Comparison of ENCODE assay signal across 25 mouse cellular contexts in genomic region chr19:44217958-44218525, GRCm38 (mm10). TPM values are rescaled to one million over a fixed set of nuclear protein-coding genes. Genes with fewer than 3 reads are reported as not detected.
DNase-seq lines count a peak whose midpoint lies in the region; ATAC-seq and TF ChIP-seq lines count a peak whose summit lies in the region.
"Had no signal": no experiment of that assay in that cellular context is flagged by ENCODE, and none has a peak within 500 bp of the region (broad histone marks: within the 10 kb centered on the region; RNA-seq: fewer than 3 reads in every experiment).

No protein-coding gene starts in this region.

- ATAC-seq in common myeloid progenitor, adult 5-6 weeks (replicated peaks; ENCODE audit: low read depth, poor library complexity, severe bottlenecking) = peak; percentile 69; the same call in 1 of the 2 replicates
- peak; percentile 57; the same call in 1 of the 2 replicates for ATAC-seq in megakaryocyte progenitor cell, adult 5-6 weeks (replicated peaks; ENCODE audit: poor library complexity)
- no peak for ATAC-seq in midbrain, embryonic 16.5 days
- ATAC-seq: forebrain, embryonic 13.5 days; forebrain, embryonic 15.5 days; forebrain, postnatal 0 days had no signal

- no peak for TF ChIP-seq EP300 in heart, adult 2 months (IDR thresholded peaks at IDR 0.05; ENCODE audit: insufficient read depth, low read depth, low read length)

- H3K27ac ChIP-seq in heart, adult 2 months = no peak overlapping the region
- H3K27ac ChIP-seq in midbrain, embryonic 16.5 days (ENCODE audit: low read length) = no peak overlapping the region
- H3K27ac ChIP-seq: embryonic facial prominence, embryonic 10.5 days; embryonic facial prominence, embryonic 12.5 days; forebrain, embryonic 13.5 days; forebrain, embryonic 15.5 days had no signal

- no peaks in the 10 kb centered on the region for H3K4me1 ChIP-seq in heart, adult 2 months (ENCODE audit: control insufficient read depth, insufficient read depth, low read length)
- H3K4me1 ChIP-seq in midbrain, embryonic 16.5 days (ENCODE audit: control insufficient read depth, insufficient read depth, low read length) = no peaks in the 10 kb centered on the region
- H3K4me1 ChIP-seq: embryonic facial prominence, embryonic 10.5 days; embryonic facial prominence, embryonic 12.5 days; forebrain, embryonic 13.5 days; forebrain, embryonic 15.5 days had no signal

- no peak for TF ChIP-seq POLR2A in heart, adult 2 months (IDR thresholded peaks at IDR 0.05; ENCODE audit: insufficient read depth, low read depth, low read length)

- no peaks in the 10 kb centered on the region for H3K79me2 ChIP-seq in heart, adult 2 months (replicated peaks; ENCODE audit: control insufficient read depth, insufficient read depth, low read length)

- DNase-seq in heart, adult 11 months = peak; percentile 56
- DNase-seq in heart, adult 2 months = no peak
- peak; percentile 93 for DNase-seq in gonadal fat pad, adult 2 months (ENCODE audit: low read depth)
- DNase-seq in frontal cortex, postnatal 36 days (ENCODE audit: low spot score in 2 of 2) = no peak
- DNase-seq in ovary, adult 18-20 months (ENCODE audit: low spot score) = no peak
- DNase-seq: adrenal gland, adult 8-10 months; adrenal gland, postnatal 14 days; adrenal gland, postnatal 36 days; cerebellum, adult 11-12 months; cerebellum, adult 2 months; cerebellum, adult 9-10 months; cerebellum, postnatal 10 days; cerebellum, postnatal 25 days; forebrain, postnatal 0 days had no signal

- intact Hi-C loops in heart, adult 2 months (cut with DNase I) = no loop called here

- WGBS in heart, adult 2 months = 50% methylated on average over 3 of the region's 3 CpGs
- WGBS in midbrain, embryonic 16.5 days = 81% methylated on average over 3 of the region's 3 CpGs

- no peaks in the 10 kb centered on the region for H3K9me3 ChIP-seq in midbrain, embryonic 16.5 days (replicated peaks; ENCODE audit: control insufficient read depth, low read length, poor library complexity, severe bottlenecking)
- H3K9me3 ChIP-seq: embryonic facial prominence, embryonic 10.5 days; embryonic facial prominence, embryonic 12.5 days; forebrain, embryonic 13.5 days; forebrain, embryonic 15.5 days had no signal

- H3K4me2 ChIP-seq in midbrain, embryonic 16.5 days (ENCODE audit: low read length) = no peak overlapping the region
- H3K4me2 ChIP-seq: embryonic facial prominence, embryonic 12.5 days; forebrain, embryonic 13.5 days; forebrain, embryonic 15.5 days had no signal

- H3K4me3 ChIP-seq in heart, adult 2 months = no peak overlapping the region
- H3K4me3 ChIP-seq in midbrain, embryonic 16.5 days (ENCODE audit: low read depth, low read length) = no peak overlapping the region
- H3K4me3 ChIP-seq: embryonic facial prominence, embryonic 10.5 days; embryonic facial prominence, embryonic 12.5 days; erythroblast, embryonic 14.5 days; forebrain, embryonic 13.5 days; forebrain, embryonic 15.5 days had no signal

- H3K36me3 ChIP-seq in heart, adult 2 months (ENCODE audit: control insufficient read depth, insufficient read depth, low read length) = no peaks in the 10 kb centered on the region
- H3K36me3 ChIP-seq in midbrain, embryonic 16.5 days (ENCODE audit: control insufficient read depth, insufficient read depth, low read length) = no peaks in the 10 kb centered on the region
- H3K36me3 ChIP-seq: embryonic facial prominence, embryonic 10.5 days; embryonic facial prominence, embryonic 12.5 days; forebrain, embryonic 15.5 days had no signal

- H3K27me3 ChIP-seq in heart, adult 2 months (ENCODE audit: control insufficient read depth, insufficient read depth, low read length) = no peaks in the 10 kb centered on the region
- H3K27me3 ChIP-seq in midbrain, embryonic 16.5 days (ENCODE audit: control insufficient read depth, insufficient read depth, low read depth, low read length) = no peaks in the 10 kb centered on the region
- H3K27me3 ChIP-seq: embryonic facial prominence, embryonic 12.5 days; forebrain, embryonic 13.5 days; forebrain, embryonic 15.5 days had no signal

- no peak overlapping the region for H3K9ac ChIP-seq in heart, adult 2 months (ENCODE audit: low read depth, low read length)
- no peak overlapping the region for H3K9ac ChIP-seq in midbrain, embryonic 16.5 days (ENCODE audit: low read depth, low read length)
- H3K9ac ChIP-seq: embryonic facial prominence, embryonic 12.5 days; forebrain, embryonic 13.5 days; forebrain, embryonic 15.5 days; forebrain, postnatal 0 days had no signal

- TF ChIP-seq CTCF in heart, adult 2 months (IDR thresholded peaks at IDR 0.05) = no peak

RNA-seq across cellular contexts. Expression of gene Scd3, which starts 15.0 kb away (rescaled TPM):
- total RNA-seq in heart, adult 2 months (2021) = under 1 TPM in 1 of 2 experiments, not detected in 1; 0.13 TPM
- polyA plus RNA-seq in heart, adult 2 months (2012; rRNA removed) = 0.37 TPM in 1 of 2 replicates, not detected in the other
- total RNA-seq in common myeloid progenitor, adult 5-6 weeks (2017) = not detected in 2 replicates
- 6.0 and 11.4 TPM in 2 replicates for polyA plus RNA-seq in gonadal fat pad, adult 2 months (2012; rRNA removed)
- not detected in 2 replicates for total RNA-seq in megakaryocyte progenitor cell, adult 5-6 weeks (2015)
- not detected in 2 replicates for total RNA-seq in megakaryocyte progenitor cell, adult 5-6 weeks (2017)
- polyA plus RNA-seq in midbrain, embryonic 16.5 days (2015; fragmentation: Nextera tagmentation; extraction: Ambion mirVana) = 6.9 and 8.1 TPM in 2 replicates
- total RNA-seq: adrenal gland, postnatal 14 days had no signal
- polyA plus RNA-seq: erythroblast, embryonic 14.5 days had no signal

RNA-seq across cellular contexts. Expression of gene Pkd2l1, which starts 25.8 kb away (rescaled TPM):
- total RNA-seq in heart, adult 2 months (2021) = not detected
- polyA plus RNA-seq in heart, adult 2 months (2012; rRNA removed) = not detected in 2 replicates
- total RNA-seq in common myeloid progenitor, adult 5-6 weeks (2017) = not detected in 2 replicates
- polyA plus RNA-seq in gonadal fat pad, adult 2 months (2012; rRNA removed) = 0.84 and 1.1 TPM in 2 replicates
- not detected in 2 replicates for total RNA-seq in megakaryocyte progenitor cell, adult 5-6 weeks (2015)
- not detected in 2 replicates for total RNA-seq in megakaryocyte progenitor cell, adult 5-6 weeks (2017)
- polyA plus RNA-seq in midbrain, embryonic 16.5 days (2015; fragmentation: Nextera tagmentation; extraction: Ambion mirVana) = 0.10 and 0.28 TPM in 2 replicates
- total RNA-seq: adrenal gland, adult 18-20 months; adrenal gland, adult 8-10 months; adrenal gland, postnatal 14 days; adrenal gland, postnatal 36 days; MEL had no signal
- polyA plus RNA-seq: C2C12; embryonic facial prominence, embryonic 12.5 days; erythroblast, embryonic 14.5 days had no signal

Comparison
In these comparisons a context has a peak if more than half of its experiments do, and no peak if none do; other contexts are left out.
1. DNase-seq: peak in heart, adult 11 months (single experiment) and gonadal fat pad, adult 2 months (single experiment); none in heart, adult 2 months (0 of 2), frontal cortex, postnatal 36 days (0 of 2) and ovary, adult 18-20 months (single experiment).